Mouse (Mus musculus) monocyte, adult 5-6 weeks (primary cell): Measurements from ENCODE around the gene 1810009A15Rik. TPM values are rescaled to one million over a fixed set of nuclear protein-coding genes. Genes with fewer than 3 reads are reported as not detected.

Source experiments
- ATAC-seq: fragments of 153-309, 156-312 bp; replicated peaks from 2 replicates; pipeline ENCODE4 v1.8.0; 2017; ENCODE audit warnings: mild to moderate bottlenecking; ENCODE audit not compliant: low TSS enrichment, insufficient number of reproducible peaks, severe bottlenecking, poor library complexity, low FRiP score
- total RNA-seq: library from RNA; stranded (forward); fragments of 200-1000, 200-491, 200-594 nt; gene quantifications from 3 replicates; pipeline ENCODE4 v1.2.3, GENCODE M21; 2017

The 1810009A15Rik gene
- total RNA-seq, 1 experiment from 2014 or later: 90.9 TPM

GRCm38 (mm10) chr19:8903412-8903811, 14.8 kb downstream of the 1810009A15Rik start:
- no peak for ATAC-seq

- ATAC-seq: no peak
These were observed 19.9 kb downstream of the 1810009A15Rik start for GRCm38 (mm10) chr19:8908531-8908930.

GRCm38 (mm10) chr19:8911810-8912209, 23.2 kb downstream of the 1810009A15Rik start:
- ATAC-seq: no peak

- no peak for ATAC-seq
These were observed 25.6 kb downstream of the 1810009A15Rik start for GRCm38 (mm10) chr19:8914212-8914611.

GRCm38 (mm10) chr19:8919000-8919399, 30.3 kb downstream of the 1810009A15Rik start:
- no peak for ATAC-seq

- no peak for ATAC-seq
These were observed 31.0 kb downstream of the 1810009A15Rik start for GRCm38 (mm10) chr19:8919684-8920072.

GRCm38 (mm10) chr19:8920073-8920736, 31.6 kb downstream of the 1810009A15Rik start, which contains the start of gene B3gat3:
B3gat3 (plus strand) TSS chr19:8920374.
- peak; percentile 96 for ATAC-seq

GRCm38 (mm10) chr19:8920836-8921291, 32.2 kb downstream of the 1810009A15Rik start:
- ATAC-seq: no peak; the same call in 1 of the 2 replicates

- no peak for ATAC-seq
These were observed 33.1 kb downstream of the 1810009A15Rik start for GRCm38 (mm10) chr19:8921741-8922140.

GRCm38 (mm10) chr19:8926766-8927165, 38.1 kb downstream of the 1810009A15Rik start:
- ATAC-seq: no peak

- no peak for ATAC-seq
These were observed 39.4 kb downstream of the 1810009A15Rik start for GRCm38 (mm10) chr19:8927891-8928525.

- no peak; the same call in 1 of the 2 replicates for ATAC-seq
These were observed 40.1 kb downstream of the 1810009A15Rik start for GRCm38 (mm10) chr19:8928689-8929223.

GRCm38 (mm10) chr19:8929224-8930088, 40.8 kb downstream of the 1810009A15Rik start, which contains the start of the genes Rom1 and Eml3:
Rom1 (minus strand) TSS chr19:8929356.
Eml3 (plus strand) TSS chr19:8929552.
- peak; percentile 89 for ATAC-seq

GRCm38 (mm10) chr19:8930117-8930516, 41.5 kb downstream of the 1810009A15Rik start:
- no peak for ATAC-seq

GRCm38 (mm10) chr19:8930771-8931170, 42.1 kb downstream of the 1810009A15Rik start:
- no peak for ATAC-seq

- ATAC-seq: no peak
These were observed 48.1 kb downstream of the 1810009A15Rik start for GRCm38 (mm10) chr19:8936736-8937135.
